Mouse (Mus musculus): ENCODE measurements around the gene Dnajb4.
"Not testable (repeated sequence)": the region's sequence is repeated elsewhere in the genome, so short reads cannot be mapped to it uniquely, and the experiment has no call there.

GRCm38 (mm10) chr3:152136106-152136505 lies 74.0 kb downstream of the Dnajb4 start:
- not testable (repeated sequence) for TF ChIP-seq CTCF, EP300 (IDR thresholded peaks at IDR 0.05; ENCODE audit: low read depth)
